In genomic region chrX:73063512-73064414, GRCm38 (mm10) we compare ENCODE assay signal across 10 mouse cellular contexts. TPM values are rescaled to one million over a fixed set of nuclear protein-coding genes. Genes with fewer than 3 reads are reported as not detected.
DNase-seq lines count a peak whose midpoint lies in the region; ATAC-seq lines count a peak whose summit lies in the region.
"Had no signal": no experiment of that assay in that cellular context is flagged by ENCODE, and none has a peak within 500 bp of the region (broad histone marks: within the 10 kb centered on the region; RNA-seq: fewer than 3 reads in every experiment).

No protein-coding gene starts in this region.

- peak overlapping the region; percentile 16; the same call in 1 of the 2 replicates for H3K4me3 ChIP-seq in forebrain, embryonic 11.5 days (ENCODE audit: low read depth, low read length)
- peak overlapping the region; percentile 29 for H3K4me3 ChIP-seq in neural tube, embryonic 12.5 days
- H3K4me3 ChIP-seq: erythroblast, embryonic 14.5 days; myocyte had no signal

- no peaks in the 10 kb centered on the region for H3K27me3 ChIP-seq in forebrain, embryonic 11.5 days (ENCODE audit: control insufficient read depth, insufficient read depth, low read length)
- H3K27me3 ChIP-seq in neural tube, embryonic 12.5 days (replicated peaks): no peaks in the 10 kb centered on the region

- DNase-seq in gastrocnemius, postnatal 14 days: peak; percentile 6
- no peak for DNase-seq in gastrocnemius, adult 18-20 months (ENCODE audit: low spot score)
- peak; percentile 11 for DNase-seq in ZHBTc4 (ENCODE audit: low read depth, low spot score)
- peak; percentile 70 for DNase-seq in forebrain, embryonic 11.5 days (ENCODE audit: low spot score)
- peak; percentile 15 to 33 for DNase-seq in layer of hippocampus, postnatal 36 days
- no peak for DNase-seq in adrenal gland, adult 8-10 months

- peak overlapping the region; percentile 46 for H3K4me2 ChIP-seq in forebrain, embryonic 11.5 days (ENCODE audit: low read depth, low read length, severe bottlenecking)
- H3K4me2 ChIP-seq in neural tube, embryonic 12.5 days (replicated peaks): peak overlapping the region; percentile 58

- H3K9ac ChIP-seq in forebrain, embryonic 11.5 days (ENCODE audit: low read length): peak overlapping the region; percentile 54
- 0 out of 2 replicates have a peak overlapping the region, but pooled peaks have one; percentile 17 for H3K9ac ChIP-seq in neural tube, embryonic 12.5 days

- H3K36me3 ChIP-seq in forebrain, embryonic 11.5 days (ENCODE audit: control insufficient read depth, insufficient read depth, low read length): no peaks in the 10 kb centered on the region
- no peaks in the 10 kb centered on the region for H3K36me3 ChIP-seq in neural tube, embryonic 12.5 days

- H3K9me3 ChIP-seq in forebrain, embryonic 11.5 days (ENCODE audit: control insufficient read depth, low read length): no peaks in the 10 kb centered on the region
- no peaks in the 10 kb centered on the region for H3K9me3 ChIP-seq in neural tube, embryonic 12.5 days

- ATAC-seq in forebrain, embryonic 11.5 days (replicated peaks; ENCODE audit: low FRiP score): peak; percentile 67
- ATAC-seq in neural tube, embryonic 12.5 days (ENCODE audit: low FRiP score, low read depth): peak; percentile 93
- no peak for ATAC-seq in CD4-positive, CD25-positive, alpha-beta regulatory T cell, adult 4 months

- WGBS in forebrain, embryonic 11.5 days: 26% methylated on average over 22 of the region's 24 CpGs
- 28% methylated on average over 24 of the region's 24 CpGs for WGBS in neural tube, embryonic 12.5 days

- no peaks in the 10 kb centered on the region for H3K4me1 ChIP-seq in forebrain, embryonic 11.5 days (replicated peaks; ENCODE audit: control insufficient read depth, insufficient read depth, low read length)
- H3K4me1 ChIP-seq in neural tube, embryonic 12.5 days: no peaks in the 10 kb centered on the region

- intact Hi-C loops in gastrocnemius, postnatal 14 days (cut with DNase I; ENCODE audit: low total_unique reads): no loop called here

- H3K27ac ChIP-seq in forebrain, embryonic 11.5 days (ENCODE audit: low read depth, low read length): no peak overlapping the region
- no peak overlapping the region for H3K27ac ChIP-seq in neural tube, embryonic 12.5 days

RNA-seq across cellular contexts. Expression of gene Pnma3, which starts 0.8 kb away (rescaled TPM):
- total RNA-seq in gastrocnemius, postnatal 14 days (2021): not detected
- not detected for total RNA-seq in gastrocnemius, adult 18-20 months (2021)
- polyA plus RNA-seq in forebrain, embryonic 11.5 days (2014; fragmentation: Nextera tagmentation; extraction: Ambion mirVana): 0.29 and 0.33 TPM in 2 replicates
- 10 to 100 TPM; 19.4 to 20.1 TPM for total RNA-seq in layer of hippocampus, postnatal 36 days (2021)
- 0.99 and 1.1 TPM in 2 replicates for polyA plus RNA-seq in neural tube, embryonic 12.5 days (2016; fragmentation: Nextera tagmentation; extraction: Ambion mirVana)
- polyA plus RNA-seq in CD4-positive, CD25-positive, alpha-beta regulatory T cell, adult 4 months (2017; shearing (Covaris generic)): not detected
- under 1 TPM; 0.20 to 1.00 (median 0.65) TPM for total RNA-seq in adrenal gland, adult 8-10 months (2022)
- polyA plus RNA-seq: erythroblast, embryonic 14.5 days; myocyte had no signal

RNA-seq across cellular contexts. Expression of gene Xlr4a, which starts 18.5 kb away (rescaled TPM):
- under 1 TPM in 1 of 2 experiments, not detected in 1; 0.82 TPM for total RNA-seq in gastrocnemius, postnatal 14 days (2021)
- not detected for total RNA-seq in gastrocnemius, adult 18-20 months (2021)
- 0.36 TPM in 1 of 2 replicates, not detected in the other for polyA plus RNA-seq in forebrain, embryonic 11.5 days (2014; fragmentation: Nextera tagmentation; extraction: Ambion mirVana)
- total RNA-seq in layer of hippocampus, postnatal 36 days (2021): 1 to 10 TPM in 1 of 2 experiments, not detected in 1; 1.6 TPM
- polyA plus RNA-seq in neural tube, embryonic 12.5 days (2016; fragmentation: Nextera tagmentation; extraction: Ambion mirVana): 0.71 and 0.91 TPM in 2 replicates
- 100 to 1,000 TPM; 141 TPM for polyA plus RNA-seq in CD4-positive, CD25-positive, alpha-beta regulatory T cell, adult 4 months (2017; shearing (Covaris generic))
- total RNA-seq in adrenal gland, adult 8-10 months (2022): 1 to 10 TPM in 3 of 4 experiments, under 1 TPM in 1; 0.20 to 9.6 (median 1.4) TPM
- polyA plus RNA-seq: erythroblast, embryonic 14.5 days had no signal

RNA-seq across cellular contexts. Expression of gene Pnma5, which starts 26.9 kb away (rescaled TPM):
- not detected for total RNA-seq in gastrocnemius, postnatal 14 days (2021)
- under 1 TPM in 1 of 2 experiments, not detected in 1; 0.14 TPM for total RNA-seq in gastrocnemius, adult 18-20 months (2021)
- 0.08 TPM in 1 of 2 replicates, not detected in the other for polyA plus RNA-seq in forebrain, embryonic 11.5 days (2014; fragmentation: Nextera tagmentation; extraction: Ambion mirVana)
- under 1 TPM; 0.25 to 0.38 TPM for total RNA-seq in layer of hippocampus, postnatal 36 days (2021)
- not detected in 2 replicates for polyA plus RNA-seq in neural tube, embryonic 12.5 days (2016; fragmentation: Nextera tagmentation; extraction: Ambion mirVana)
- not detected for polyA plus RNA-seq in CD4-positive, CD25-positive, alpha-beta regulatory T cell, adult 4 months (2017; shearing (Covaris generic))
- total RNA-seq in adrenal gland, adult 8-10 months (2022): under 1 TPM; 0.18 to 0.51 (median 0.42) TPM
- polyA plus RNA-seq: erythroblast, embryonic 14.5 days had no signal

RNA-seq across cellular contexts. Expression of gene Xlr3a, which starts 33.1 kb away (rescaled TPM):
- under 1 TPM; 0.38 to 0.68 TPM for total RNA-seq in gastrocnemius, postnatal 14 days (2021)
- total RNA-seq in gastrocnemius, adult 18-20 months (2021): under 1 TPM; 0.36 to 0.53 TPM
- 2.3 and 3.6 TPM in 2 replicates for polyA plus RNA-seq in forebrain, embryonic 11.5 days (2014; fragmentation: Nextera tagmentation; extraction: Ambion mirVana)
- total RNA-seq in layer of hippocampus, postnatal 36 days (2021): 1 to 10 TPM; 2.2 to 2.7 TPM
- polyA plus RNA-seq in neural tube, embryonic 12.5 days (2016; fragmentation: Nextera tagmentation; extraction: Ambion mirVana): 3.7 and 4.1 TPM in 2 replicates
- polyA plus RNA-seq in CD4-positive, CD25-positive, alpha-beta regulatory T cell, adult 4 months (2017; shearing (Covaris generic)): under 1 TPM in 1 of 2 experiments, not detected in 1; 0.79 TPM
- 1 to 10 TPM in 3 of 4 experiments, under 1 TPM in 1; 0.31 to 5.1 (median 3.3) TPM for total RNA-seq in adrenal gland, adult 8-10 months (2022)
- polyA plus RNA-seq: erythroblast, embryonic 14.5 days had no signal

RNA-seq across cellular contexts. Expression of gene Gm14685, which starts 53.1 kb away (rescaled TPM):
- total RNA-seq in gastrocnemius, postnatal 14 days (2021): not detected
- not detected for total RNA-seq in gastrocnemius, adult 18-20 months (2021)
- polyA plus RNA-seq in forebrain, embryonic 11.5 days (2014; fragmentation: Nextera tagmentation; extraction: Ambion mirVana): not detected in 2 replicates
- total RNA-seq in layer of hippocampus, postnatal 36 days (2021): 1 to 10 TPM; 2.4 to 2.7 TPM
- 0.23 and 0.26 TPM in 2 replicates for polyA plus RNA-seq in neural tube, embryonic 12.5 days (2016; fragmentation: Nextera tagmentation; extraction: Ambion mirVana)
- polyA plus RNA-seq in CD4-positive, CD25-positive, alpha-beta regulatory T cell, adult 4 months (2017; shearing (Covaris generic)): not detected
- not detected for total RNA-seq in adrenal gland, adult 8-10 months (2022)
- polyA plus RNA-seq: erythroblast, embryonic 14.5 days; myocyte had no signal

Comparison
In these comparisons a context has a peak if more than half of its experiments do, and no peak if none do; other contexts are left out.
1. DNase-seq: peak in gastrocnemius, postnatal 14 days (single experiment), ZHBTc4 (single experiment), forebrain, embryonic 11.5 days (single experiment) and layer of hippocampus, postnatal 36 days (2 of 2); none in gastrocnemius, adult 18-20 months (single experiment) and adrenal gland, adult 8-10 months (single experiment).
2. RNA of gene Pnma3, which starts 0.8 kb away (total RNA-seq): 19.4 to 20.1 TPM in layer of hippocampus, postnatal 36 days; 0.20 to 1.00 TPM in adrenal gland, adult 8-10 months, not detected in gastrocnemius, postnatal 14 days and not detected in gastrocnemius, adult 18-20 months; every median in the first group is over 10 times any median in the second.